ENCODE assay signal across 8 mouse cellular contexts in the genomic region with DNA sequence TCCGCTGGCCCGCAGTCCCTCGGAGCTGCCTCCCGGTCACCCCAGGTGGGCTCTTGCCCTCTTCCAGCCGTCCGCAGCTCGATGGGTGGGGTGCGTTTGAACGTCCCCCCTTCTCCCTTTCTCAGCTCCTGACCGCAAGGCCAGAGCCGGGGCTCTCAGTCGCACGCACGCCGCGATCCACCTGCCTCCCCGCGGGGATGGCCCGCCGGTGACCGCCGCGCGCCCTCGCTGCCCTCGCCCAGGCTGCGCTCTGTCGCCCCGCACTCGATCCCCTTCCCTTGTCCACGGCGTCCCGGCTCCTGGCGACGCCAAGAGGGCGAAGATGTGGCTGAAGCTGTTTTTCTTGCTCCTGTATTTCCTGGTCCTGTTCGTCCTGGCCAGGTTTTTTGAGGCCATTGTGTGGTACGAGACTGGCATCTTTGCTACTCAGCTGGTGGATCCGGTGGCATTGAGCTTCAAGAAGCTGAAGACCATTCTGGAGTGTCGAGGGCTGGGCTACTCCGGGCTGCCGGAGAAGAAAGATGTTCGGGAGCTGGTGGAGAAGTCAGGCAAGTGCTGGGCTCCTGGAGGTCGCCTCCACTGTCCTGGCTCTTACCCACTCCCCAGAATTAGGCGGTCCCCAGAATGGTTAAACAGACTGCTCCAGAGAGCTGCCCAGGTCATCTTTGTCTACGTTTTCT. TPM values are rescaled to one million over a fixed set of nuclear protein-coding genes. Genes with fewer than 3 reads are reported as not detected.
A peak's percentile ranks its signal among the peaks of the same experiment; 100 is the strongest.
DNase-seq lines count a peak whose midpoint lies in the region; ATAC-seq and TF ChIP-seq lines count a peak whose summit lies in the region.

No protein-coding gene starts in this region.

- H3K9me3 ChIP-seq in G1E (replicated peaks) = no peaks in the 10 kb centered on the region
- no peaks in the 10 kb centered on the region for H3K9me3 ChIP-seq in embryonic facial prominence, embryonic 15.5 days (replicated peaks)
- no peaks in the 10 kb centered on the region for H3K9me3 ChIP-seq in heart, embryonic 15.5 days (replicated peaks)
- H3K9me3 ChIP-seq in neural tube, embryonic 13.5 days = no peaks in the 10 kb centered on the region

- 0 out of 2 replicates have a peak, but pooled peaks have one; percentile 10 for ATAC-seq in G1E (ENCODE audit: extremely low read depth, insufficient number of reproducible peaks, low FRiP score, poor library complexity, severe bottlenecking)
- peak; percentile 34 for ATAC-seq in embryonic facial prominence, embryonic 15.5 days (ENCODE audit: insufficient number of reproducible peaks, low FRiP score, low TSS enrichment, low read depth)
- ATAC-seq in heart, embryonic 15.5 days (replicated peaks; ENCODE audit: insufficient number of reproducible peaks, insufficient read depth, low FRiP score, low read depth) = peak; percentile 57
- peak; percentile 51; the same call in 1 of the 2 replicates for ATAC-seq in neural tube, embryonic 13.5 days (ENCODE audit: low read depth)

- H3K27ac ChIP-seq in embryonic facial prominence, embryonic 15.5 days (replicated peaks) = peak overlapping the region; percentile 98
- peak overlapping the region; percentile 99 for H3K27ac ChIP-seq in heart, embryonic 15.5 days
- H3K27ac ChIP-seq in neural tube, embryonic 13.5 days (replicated peaks) = peak overlapping the region; percentile 99

- peaks cover 8% of the 10 kb centered on the region for H3K36me3 ChIP-seq in G1E (replicated peaks)
- no peaks in the 10 kb centered on the region for H3K36me3 ChIP-seq in embryonic facial prominence, embryonic 15.5 days
- H3K36me3 ChIP-seq in heart, embryonic 15.5 days = peaks cover 13% of the 10 kb centered on the region; the same call in 1 of the 2 replicates
- H3K36me3 ChIP-seq in neural tube, embryonic 13.5 days = 0 out of 2 replicates have a peak, but pooled peaks cover 3% of the 10 kb centered on the region

- peak overlapping the region; percentile 94 for H3K9ac ChIP-seq in embryonic facial prominence, embryonic 15.5 days
- H3K9ac ChIP-seq in heart, embryonic 15.5 days = peak overlapping the region; percentile 100
- H3K9ac ChIP-seq in neural tube, embryonic 13.5 days = peak overlapping the region; percentile 98

- peak; percentile 25 for DNase-seq in G1E (ENCODE audit: low spot score)
- DNase-seq in brain, adult 2 months (ENCODE audit: low read depth, low spot score) = peak; percentile 71
- DNase-seq in kidney, postnatal 25 days = peak; percentile 44 to 75
- DNase-seq in lung, adult 18-20 months = peak; percentile 49 to 53
- peak; percentile 55 for DNase-seq in thymus, postnatal 14 days

- peaks cover 19% of the 10 kb centered on the region for H3K4me1 ChIP-seq in G1E (ENCODE audit: insufficient read depth, low read depth, low read length)
- H3K4me1 ChIP-seq in embryonic facial prominence, embryonic 15.5 days = peaks cover 15% of the 10 kb centered on the region; the same call in 1 of the 2 replicates
- H3K4me1 ChIP-seq in heart, embryonic 15.5 days (replicated peaks) = peaks cover 14% of the 10 kb centered on the region
- peaks cover 19% of the 10 kb centered on the region for H3K4me1 ChIP-seq in neural tube, embryonic 13.5 days (replicated peaks)

- H3K4me2 ChIP-seq in embryonic facial prominence, embryonic 15.5 days (replicated peaks) = peak overlapping the region; percentile 64
- H3K4me2 ChIP-seq in heart, embryonic 15.5 days = peak overlapping the region; percentile 87
- H3K4me2 ChIP-seq in neural tube, embryonic 13.5 days = peak overlapping the region; percentile 63

- peak overlapping the region; percentile 89 for H3K4me3 ChIP-seq in G1E (ENCODE audit: low read depth, low read length)
- peak overlapping the region; percentile 87 for H3K4me3 ChIP-seq in embryonic facial prominence, embryonic 15.5 days (replicated peaks)
- H3K4me3 ChIP-seq in heart, embryonic 15.5 days = peak overlapping the region; percentile 99
- H3K4me3 ChIP-seq in neural tube, embryonic 13.5 days = peak overlapping the region; percentile 98

- TF ChIP-seq CTCF in G1E (IDR thresholded peaks at IDR 0.05; ENCODE audit: low read depth, low read length) = no peak

- H3K27me3 ChIP-seq in G1E (ENCODE audit: insufficient read depth, low read length) = no peaks in the 10 kb centered on the region
- H3K27me3 ChIP-seq in embryonic facial prominence, embryonic 15.5 days = no peaks in the 10 kb centered on the region
- H3K27me3 ChIP-seq in heart, embryonic 15.5 days = no peaks in the 10 kb centered on the region
- no peaks in the 10 kb centered on the region for H3K27me3 ChIP-seq in neural tube, embryonic 13.5 days

- WGBS in embryonic facial prominence, embryonic 15.5 days = under 1% methylated on average over 46 of the region's 46 CpGs
- WGBS in heart, embryonic 15.5 days = under 1% methylated on average over 46 of the region's 46 CpGs
- under 1% methylated on average over 39 of the region's 46 CpGs for WGBS in neural tube, embryonic 13.5 days

RNA-seq across cellular contexts. Expression of a gene that starts 0.8 kb away (rescaled TPM):
- total RNA-seq in G1E (2014; fragmentation: Nextera tagmentation) = 14.2 and 15.0 TPM in 2 replicates
- total RNA-seq in G1E (2017) = 15.0 and 18.3 TPM in 2 replicates
- polyA plus RNA-seq in G1E (2012) = 7.3 and 9.7 TPM in 2 replicates
- 18.2 and 18.4 TPM in 2 replicates for polyA plus RNA-seq in embryonic facial prominence, embryonic 15.5 days (2015; fragmentation: Nextera tagmentation; extraction: Ambion mirVana)
- 14.5 and 15.8 TPM in 2 replicates for polyA plus RNA-seq in heart, embryonic 15.5 days (2015; fragmentation: Nextera tagmentation; extraction: Ambion mirVana)
- polyA plus RNA-seq in neural tube, embryonic 13.5 days (2015; fragmentation: Nextera tagmentation; extraction: Ambion mirVana) = 24.3 and 26.7 TPM in 2 replicates

RNA-seq across cellular contexts. Expression of a gene that starts 49.1 kb away (rescaled TPM):
- total RNA-seq in G1E (2014; fragmentation: Nextera tagmentation) (27.7 and 30.0 TPM in 2 replicates), G1E (2017) (87.1 and 101 TPM in 2 replicates)
- polyA plus RNA-seq in G1E (2012) = 14.7 and 25.6 TPM in 2 replicates
- polyA plus RNA-seq in embryonic facial prominence, embryonic 15.5 days (2015; fragmentation: Nextera tagmentation; extraction: Ambion mirVana) = 69.3 and 79.1 TPM in 2 replicates
- 62.6 and 63.0 TPM in 2 replicates for polyA plus RNA-seq in heart, embryonic 15.5 days (2015; fragmentation: Nextera tagmentation; extraction: Ambion mirVana)
- 59.3 and 60.4 TPM in 2 replicates for polyA plus RNA-seq in neural tube, embryonic 13.5 days (2015; fragmentation: Nextera tagmentation; extraction: Ambion mirVana)

RNA-seq across cellular contexts. Expression of a gene that starts 54.0 kb away (rescaled TPM):
- total RNA-seq in G1E (2014; fragmentation: Nextera tagmentation) (89.4 and 90.3 TPM in 2 replicates), G1E (2017) (51.9 and 65.9 TPM in 2 replicates)
- polyA plus RNA-seq in G1E (2012) = 7.4 and 7.8 TPM in 2 replicates
- polyA plus RNA-seq in embryonic facial prominence, embryonic 15.5 days (2015; fragmentation: Nextera tagmentation; extraction: Ambion mirVana) = 13.0 and 15.5 TPM in 2 replicates
- polyA plus RNA-seq in heart, embryonic 15.5 days (2015; fragmentation: Nextera tagmentation; extraction: Ambion mirVana) = 8.4 and 9.9 TPM in 2 replicates
- polyA plus RNA-seq in neural tube, embryonic 13.5 days (2015; fragmentation: Nextera tagmentation; extraction: Ambion mirVana) = 9.4 and 10.9 TPM in 2 replicates

Comparison
In these comparisons a context has a peak if more than half of its experiments do, and no peak if none do; other contexts are left out.
1. Peak in every context shown above with its lines: DNase-seq, ATAC-seq, H3K4me3 ChIP-seq and H3K27ac ChIP-seq.